Mouse (Mus musculus): ENCODE measurements around the gene 2900011O08Rik.

The 2900011O08Rik gene

DNA sequence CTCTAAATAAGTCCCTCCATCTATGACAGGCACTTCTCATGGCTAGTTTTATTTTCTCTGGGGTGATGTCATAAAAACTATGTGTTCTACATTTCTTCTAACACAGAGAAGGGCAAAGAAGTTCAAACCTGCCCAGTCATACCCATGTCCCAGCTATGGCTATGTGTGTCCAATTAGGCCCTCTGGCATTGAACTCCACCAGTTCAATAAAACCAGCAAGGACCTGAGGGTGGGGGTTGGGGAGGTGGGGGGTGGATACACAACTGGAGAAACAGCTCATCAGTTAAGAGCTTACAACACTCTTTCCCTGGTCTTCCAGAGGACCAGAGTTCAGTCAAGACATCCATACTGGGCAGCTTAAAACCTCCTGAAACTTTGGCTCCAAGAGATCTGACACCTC, 152.7 kb downstream of the 2900011O08Rik start:
- DNase-seq (ENCODE audit: low spot score): no peak

GRCm38 (mm10) chr16:14143298-14143697, 156.9 kb downstream of the 2900011O08Rik start:
- no peak for DNase-seq (ENCODE audit: low spot score)

GRCm38 (mm10) chr16:14147712-14148111, 161.3 kb downstream of the 2900011O08Rik start:
- no peak for DNase-seq (ENCODE audit: low spot score)
